Mouse (Mus musculus) G1E (cell line): ENCODE results near the gene Mroh2a. TPM values are rescaled to one million over a fixed set of nuclear protein-coding genes. Genes with fewer than 3 reads are reported as not detected.
A peak's percentile ranks its signal among the peaks of the same experiment; 100 is the strongest.

Experiments used
- ATAC-seq: 2 replicates; pipeline ENCODE4 v1.8.0; 2016; ENCODE audit warnings: mild to moderate bottlenecking; ENCODE audit not compliant: insufficient number of reproducible peaks, poor library complexity, low FRiP score, severe bottlenecking; ENCODE audit errors: extremely low read depth
- DNase-seq: peaks from one replicate; pipeline ENCODE4 v3.0.0; 2012; ENCODE audit warnings: low spot score
- H3K27me3 ChIP-seq: 2 replicates; pipeline ENCODE4 v1.6.1; 2012; ENCODE audit warnings: mild to moderate bottlenecking, low read length, inconsistent platforms; ENCODE audit not compliant: insufficient read depth
- H3K36me3 ChIP-seq: replicated peaks from 2 replicates; pipeline ENCODE3; 2012; ENCODE audit warnings: mild to moderate bottlenecking, inconsistent platforms
- H3K4me1 ChIP-seq: 2 replicates; pipeline ENCODE4 v1.6.1; 2012; ENCODE audit warnings: low read depth, low read length, inconsistent platforms, mixed read lengths; ENCODE audit not compliant: insufficient read depth
- H3K4me3 ChIP-seq: 2 replicates; pipeline ENCODE4 v1.5.1; 2012; ENCODE audit warnings: low read depth, mild to moderate bottlenecking, inconsistent platforms, low read length, moderate library complexity, mixed read lengths
- H3K9me3 ChIP-seq: replicated peaks from 2 replicates; pipeline ENCODE4 v1.6.1; 2012; ENCODE audit warnings: inconsistent platforms
- CTCF ChIP-seq: IDR thresholded peaks from 2 replicates; pipeline ENCODE4 v1.5.1; 2012; ENCODE audit warnings: low read depth, low read length, inconsistent platforms, mixed read lengths
- GATA1 ChIP-seq: IDR thresholded peaks from 2 replicates; pipeline ENCODE4 v1.6.1; 2012; ENCODE audit warnings: borderline replicate concordance, low read length, inconsistent platforms, mixed read lengths
- GATA2 ChIP-seq: IDR thresholded peaks from 2 replicates; pipeline ENCODE4 v1.6.1; 2012; ENCODE audit warnings: low read depth, low read length, inconsistent platforms, borderline replicate concordance
- POLR2AphosphoS5 ChIP-seq: IDR thresholded peaks from 2 replicates; pipeline ENCODE4 v1.6.1; 2012; ENCODE audit warnings: low read depth, low read length, inconsistent platforms; ENCODE audit not compliant: insufficient replicate concordance
- TAL1 ChIP-seq: conservative IDR thresholded peaks from 2 replicates; pipeline ENCODE4 v1.6.1; 2012; ENCODE audit warnings: low read depth, low read length, inconsistent platforms, mixed read lengths
- polyA plus RNA-seq: library from polyadenylated mRNA; stranded (reverse); fragments of >175 nt; gene quantifications from 2 replicates; pipeline ENCODE4 v1.2.3, GENCODE M21; 2012
- total RNA-seq, 2 experiments: library from RNA; stranded (forward) in 1 of 2; stranded (reverse) in 1 of 2; fragments of 200-1000 nt in 1 of 2; fragments of >200 nt in 1 of 2; fragmentation: Nextera tagmentation in 1 of 2; gene quantifications; 2 replicates each; pipeline ENCODE4 v1.2.3; 2014 to 2017

Mroh2a gene
- total and polyA plus RNA-seq, 3 experiments, result 0.49 TPM; not detected in 2

DNA sequence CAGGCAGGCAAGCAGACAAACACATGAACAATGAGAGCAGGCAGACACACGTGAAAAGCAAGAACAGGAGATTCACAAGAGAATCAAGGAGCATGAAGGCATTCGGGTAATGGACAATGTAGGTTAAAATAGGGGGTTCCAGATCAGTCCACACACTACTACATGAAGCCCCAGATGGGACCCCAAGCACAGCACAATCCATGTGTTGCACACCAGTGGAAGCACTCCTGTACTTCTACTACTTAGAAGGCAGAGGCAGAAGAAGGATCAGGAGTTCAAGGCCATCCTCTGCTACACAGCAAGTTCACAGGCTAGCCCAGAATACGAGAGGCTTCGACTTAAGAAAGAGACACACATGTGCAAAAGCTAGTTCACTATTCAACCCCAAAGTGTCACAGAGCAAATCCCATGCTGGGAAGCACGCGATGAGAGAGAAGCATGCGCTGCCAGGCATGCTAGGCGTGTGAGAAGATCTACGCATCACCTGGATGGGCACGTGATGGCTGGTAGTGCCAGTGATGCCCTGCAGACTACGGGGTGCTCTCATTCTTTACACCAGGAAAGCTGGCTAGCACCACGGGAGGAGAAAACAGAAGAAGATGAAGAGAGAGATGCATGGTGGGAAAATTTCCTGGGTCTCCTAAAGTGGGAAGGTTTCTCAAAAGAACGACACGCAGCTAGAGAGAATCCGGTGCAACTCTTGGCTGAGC is 59.5 kb downstream of the Mroh2a start:
- ATAC-seq, result no peak
- no peaks in the 10 kb centered on the region for H3K9me3 ChIP-seq
- no peaks in the 10 kb centered on the region for H3K4me1 ChIP-seq
- H3K36me3 ChIP-seq, result no peaks in the 10 kb centered on the region
- TF ChIP-seq GATA2, result no peak
- no peak overlapping the region for H3K4me3 ChIP-seq
- no peak for DNase-seq
- peaks cover 22% of the 10 kb centered on the region for H3K27me3 ChIP-seq

DNA sequence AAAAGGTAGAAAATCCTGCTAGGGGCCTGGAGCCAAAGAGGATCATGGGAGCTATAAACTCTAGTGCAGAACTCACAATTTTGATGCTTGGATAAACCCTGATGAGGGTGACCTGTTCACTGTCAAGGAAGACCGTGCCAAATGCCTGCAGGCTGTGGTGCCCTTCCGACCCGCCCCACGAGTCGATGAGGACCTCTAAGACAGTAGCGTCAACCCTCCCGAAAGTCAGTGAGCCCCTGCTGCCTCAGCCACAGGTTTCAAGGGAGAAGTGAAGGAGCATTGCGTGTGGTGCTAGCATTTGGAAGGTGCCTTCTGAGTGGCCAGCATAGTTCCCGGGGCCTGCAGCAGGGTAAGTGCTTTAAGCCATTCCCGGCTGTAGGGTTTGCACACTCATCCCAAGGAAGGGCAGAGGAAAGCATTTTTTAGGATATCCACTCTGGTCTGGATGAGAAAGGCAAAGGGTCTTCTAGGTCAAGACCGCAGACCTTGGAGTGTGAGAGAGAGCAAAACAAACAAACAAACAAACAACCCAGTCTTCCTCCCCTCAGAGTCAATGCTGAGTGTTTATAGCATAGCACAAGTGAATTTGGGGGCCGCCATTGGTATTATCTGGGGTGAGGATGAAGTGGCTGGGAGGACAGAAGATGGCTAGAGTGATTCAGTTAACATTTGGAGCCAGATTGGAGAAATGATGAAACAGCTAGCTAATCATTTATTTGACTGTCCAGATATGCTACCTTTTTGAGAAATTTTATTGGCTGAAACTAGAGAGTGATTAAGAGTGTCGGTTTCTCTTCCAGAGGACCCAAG is 60.3 kb downstream of the Mroh2a start:
- H3K9me3 ChIP-seq, result no peaks in the 10 kb centered on the region
- ATAC-seq (no peak), DNase-seq (no peak)
- H3K4me3 ChIP-seq, result no peak overlapping the region
- no peak for TF ChIP-seq TAL1
- TF ChIP-seq CTCF, result no peak
- TF ChIP-seq GATA2, result no peak
- no peak for TF ChIP-seq GATA1
- no peak for TF ChIP-seq POLR2AphosphoS5
- peaks cover 22% of the 10 kb centered on the region for H3K27me3 ChIP-seq
- H3K36me3 ChIP-seq, result no peaks in the 10 kb centered on the region
- H3K4me1 ChIP-seq, result no peaks in the 10 kb centered on the region

DNA sequence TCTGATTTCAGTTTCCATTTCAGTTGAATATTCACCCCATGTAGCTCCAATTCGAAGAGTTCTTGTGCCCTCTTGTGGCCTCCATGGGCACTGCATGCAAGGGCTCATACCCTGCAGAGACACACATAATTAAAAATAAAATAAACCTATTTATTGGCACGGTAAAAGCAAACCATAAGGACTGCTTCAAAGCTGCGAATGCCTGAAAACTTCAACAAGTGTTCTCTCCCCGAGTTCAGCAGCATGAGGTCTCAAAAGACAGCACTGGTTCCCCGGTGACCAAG is 60.9 kb downstream of the Mroh2a start:
- DNase-seq, result no peak
- Histone ChIP-seq H3K36me3 (no peaks in the 10 kb centered on the region), H3K4me1 (no peaks in the 10 kb centered on the region), H3K4me3 (no peak overlapping the region), H3K9me3 (no peaks in the 10 kb centered on the region), H3K27me3 (peaks cover 22% of the 10 kb centered on the region)
- ATAC-seq, result 0 out of 2 replicates have a peak, but pooled peaks have one; percentile 22
- no peak for TF ChIP-seq GATA2
- TF ChIP-seq TAL1, result no peak
- TF ChIP-seq CTCF, result peak; percentile 81
- no peak for TF ChIP-seq POLR2AphosphoS5
- no peak for TF ChIP-seq GATA1

- DNase-seq, result no peak
- Histone ChIP-seq H3K4me1 (no peaks in the 10 kb centered on the region), H3K9me3 (no peaks in the 10 kb centered on the region)
Measured at GRCm38 (mm10) chr1:88288056-88288788, 61.4 kb downstream of the Mroh2a start.

DNA sequence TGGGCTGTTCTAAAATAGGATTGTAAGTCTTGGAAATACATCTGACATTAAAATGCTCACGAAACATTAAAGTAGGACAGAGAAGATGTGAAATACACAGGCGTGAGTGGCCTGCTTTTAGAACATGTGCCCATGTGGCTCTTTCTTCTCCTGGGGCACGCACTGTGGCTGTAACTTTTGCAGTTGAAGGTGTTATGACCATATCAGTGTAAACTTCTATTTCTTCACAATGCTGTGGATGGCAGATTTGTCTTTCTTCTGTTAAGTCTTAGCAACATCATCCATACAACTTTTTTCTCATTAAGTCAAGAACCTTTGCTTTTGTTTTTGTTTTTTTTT is 62.0 kb downstream of the Mroh2a start:
- Histone ChIP-seq H3K9me3 (no peaks in the 10 kb centered on the region), H3K36me3 (no peaks in the 10 kb centered on the region), H3K4me3 (no peak overlapping the region), H3K27me3 (peaks cover 19% of the 10 kb centered on the region), H3K4me1 (no peaks in the 10 kb centered on the region)
- DNase-seq, result no peak
- ATAC-seq, result no peak
- TF ChIP-seq TAL1 (no peak), GATA2 (no peak), POLR2AphosphoS5 (no peak), GATA1 (no peak), CTCF (no peak)

More at GRCm38 (mm10) chr1:88288056-88288788, 61.4 kb downstream of the Mroh2a start:
- Histone ChIP-seq H3K27me3 (peaks cover 21% of the 10 kb centered on the region), H3K4me3 (no peak overlapping the region), H3K36me3 (no peaks in the 10 kb centered on the region)
- no peak for ATAC-seq
- no peak for TF ChIP-seq POLR2AphosphoS5
- no peak for TF ChIP-seq CTCF
- TF ChIP-seq GATA1, result no peak
- TF ChIP-seq GATA2, result no peak
- TF ChIP-seq TAL1, result no peak

GRCm38 (mm10) chr1:88289152-88289551 is 62.4 kb downstream of the Mroh2a start:
- Histone ChIP-seq H3K4me3 (no peak overlapping the region), H3K36me3 (no peaks in the 10 kb centered on the region), H3K4me1 (no peaks in the 10 kb centered on the region), H3K27me3 (peaks cover 23% of the 10 kb centered on the region), H3K9me3 (no peaks in the 10 kb centered on the region)
- no peak for TF ChIP-seq CTCF
- TF ChIP-seq POLR2AphosphoS5, result no peak
- TF ChIP-seq GATA2, result no peak
- TF ChIP-seq GATA1, result no peak
- no peak for TF ChIP-seq TAL1
- DNase-seq, result no peak
- no peak for ATAC-seq
